Mouse (Mus musculus) gastrocnemius, adult 8-10 months (tissue): ENCODE measurements around the gene Gm10518. TPM values are rescaled to one million over a fixed set of nuclear protein-coding genes. Genes with fewer than 3 reads are reported as not detected.
"Not testable (repeated sequence)": the region's sequence is repeated elsewhere in the genome, so short reads cannot be mapped to it uniquely, and the experiment has no call there.

Source experiments
- DNase-seq, 2 experiments: peaks; one replicate each; pipeline ENCODE4 v3.0.0; 2022; ENCODE audit warnings: low spot score in 2 of 2
- total RNA-seq, 4 experiments: library from RNA; stranded (reverse); gene quantifications; 2 replicates each; pipeline ENCODE4 v1.2.4; 2022

Gm10518 gene
- total RNA-seq, result not detected

GRCm38 (mm10) chr1:179802610-179803512, at the start of gene Gm10518:
Gm10518 (plus strand) TSS chr1:179803376.
- peak; percentile 44 to 63 for DNase-seq

DNA sequence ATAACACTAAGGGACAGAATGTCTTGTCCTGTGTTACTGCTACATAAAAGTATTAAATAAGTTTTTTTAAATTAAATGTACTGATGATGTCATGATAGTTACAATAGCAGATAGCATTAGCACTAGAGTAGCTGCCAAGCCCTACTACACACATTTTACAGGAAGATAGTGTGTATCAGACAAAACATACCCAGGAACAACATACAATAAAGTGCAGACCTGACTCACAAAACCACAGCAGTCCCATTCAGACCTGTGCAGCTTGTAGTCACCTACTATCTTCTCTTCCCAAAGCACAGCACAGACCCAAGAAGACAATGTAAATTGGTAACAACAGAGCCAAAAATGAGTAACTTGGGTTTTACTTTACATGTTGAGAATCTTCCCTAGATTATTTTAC, 46.7 kb upstream of the Gm10518 start:
- DNase-seq, result no peak

- DNase-seq, result no peak
Measured at GRCm38 (mm10) chr1:179760086-179760485, 43.1 kb upstream of the Gm10518 start.

DNA sequence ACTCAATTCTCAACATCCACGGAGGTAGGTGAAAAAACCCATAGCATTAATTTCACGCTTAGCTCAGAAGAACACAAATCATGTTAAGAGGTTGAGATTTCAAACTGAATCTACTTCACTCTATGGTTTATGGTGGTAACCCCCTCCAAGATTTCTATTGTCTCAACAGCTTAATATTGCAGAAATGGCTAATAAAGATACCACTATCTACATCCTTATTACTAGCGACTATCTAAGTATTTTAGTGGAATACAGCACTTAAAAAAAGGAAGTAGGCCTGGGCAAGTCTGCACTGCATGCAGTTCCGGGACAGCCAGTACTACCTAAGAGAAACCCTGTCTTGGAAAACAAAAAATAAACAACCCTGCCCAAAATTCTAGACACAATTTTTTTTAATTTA, 42.6 kb upstream of the Gm10518 start:
- no peak for DNase-seq

GRCm38 (mm10) chr1:179776831-179777230, 26.3 kb upstream of the Gm10518 start:
- no peak for DNase-seq

GRCm38 (mm10) chr1:179784098-179784497, 19.1 kb upstream of the Gm10518 start:
- DNase-seq, result no peak

DNA sequence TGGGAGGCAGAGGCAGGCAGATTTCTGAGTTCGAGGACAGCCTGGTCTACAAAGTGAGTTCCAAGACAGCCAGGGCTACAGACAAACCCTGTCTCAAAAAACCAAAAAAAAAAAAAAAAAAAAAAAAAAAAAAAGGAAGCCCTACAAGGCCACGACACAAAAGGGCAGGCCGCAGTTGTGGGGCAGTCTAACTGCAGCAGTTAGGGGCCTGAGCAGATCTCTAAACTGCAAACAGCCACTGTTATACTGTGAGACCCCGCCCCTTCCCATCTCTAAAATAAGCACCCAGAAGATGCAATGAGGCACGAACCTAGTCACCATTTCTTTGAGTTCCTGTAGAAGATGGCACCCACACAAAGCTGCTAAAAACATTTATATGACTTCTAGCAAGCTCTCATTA, 17.7 kb upstream of the Gm10518 start:
- DNase-seq, result no peak

- DNase-seq, result no peak
Measured at GRCm38 (mm10) chr1:179787281-179787680, 15.9 kb upstream of the Gm10518 start.

DNA sequence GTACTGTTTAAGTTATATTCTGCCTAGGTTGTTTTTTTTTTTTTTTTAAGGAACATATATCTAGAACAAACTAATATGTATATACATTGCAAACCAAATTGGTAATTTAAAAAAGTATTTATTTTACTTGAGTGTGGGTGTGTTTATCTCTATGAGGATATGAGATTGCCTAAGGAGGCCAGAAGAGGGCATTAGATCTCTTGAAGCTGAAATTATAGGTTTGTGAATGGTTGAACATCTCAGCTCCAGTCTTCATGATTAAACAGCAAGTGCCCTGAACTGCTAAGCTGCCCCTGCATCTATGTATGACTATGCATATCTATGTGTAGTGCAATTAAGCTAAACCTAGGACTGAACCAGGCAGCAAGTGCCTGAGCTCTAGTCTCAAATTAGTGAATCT, 4.4 kb upstream of the Gm10518 start:
- DNase-seq, result no peak

DNA sequence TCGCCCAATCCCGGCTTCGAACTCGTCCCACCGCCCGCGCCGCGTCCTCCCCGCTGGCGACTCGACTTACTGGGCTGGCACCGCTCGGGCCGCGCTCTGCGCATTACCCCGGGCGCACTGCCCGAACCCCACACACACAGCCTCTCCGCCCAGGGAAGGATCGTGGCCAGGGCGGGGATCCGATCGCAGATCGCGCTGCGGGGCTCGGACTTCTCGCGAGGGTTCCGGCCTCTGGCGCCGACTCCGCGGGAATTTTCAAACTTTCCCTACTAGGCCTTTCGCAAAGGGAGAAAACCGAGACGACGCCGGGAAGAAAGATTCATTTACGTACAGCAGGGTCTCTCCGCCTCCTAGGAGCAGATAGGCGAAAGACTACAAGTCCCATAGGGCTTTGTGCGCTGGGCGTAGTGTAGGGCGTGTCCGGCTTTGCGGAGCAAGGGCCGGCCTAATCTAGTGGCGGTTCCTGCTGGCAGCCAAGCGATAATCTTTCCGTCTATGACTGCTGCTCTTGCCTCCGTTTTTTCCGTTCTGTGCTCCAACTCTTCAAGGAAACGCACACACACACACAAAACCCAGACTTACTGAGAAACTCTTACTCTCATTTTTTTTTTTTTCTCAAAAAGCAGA, 450 bp downstream of the Gm10518 start, which contains the start of gene Ahctf1:
Ahctf1 (minus strand) TSS at position 168 of the 627 bp plus-strand sequence.
- peak; percentile 98 for DNase-seq

- peak; percentile 4 to 14 for DNase-seq
Measured at GRCm38 (mm10) chr1:179804140-179804881, 1.1 kb downstream of the Gm10518 start.

- DNase-seq, result no peak
Measured at GRCm38 (mm10) chr1:179805751-179806150, 2.6 kb downstream of the Gm10518 start.

DNA sequence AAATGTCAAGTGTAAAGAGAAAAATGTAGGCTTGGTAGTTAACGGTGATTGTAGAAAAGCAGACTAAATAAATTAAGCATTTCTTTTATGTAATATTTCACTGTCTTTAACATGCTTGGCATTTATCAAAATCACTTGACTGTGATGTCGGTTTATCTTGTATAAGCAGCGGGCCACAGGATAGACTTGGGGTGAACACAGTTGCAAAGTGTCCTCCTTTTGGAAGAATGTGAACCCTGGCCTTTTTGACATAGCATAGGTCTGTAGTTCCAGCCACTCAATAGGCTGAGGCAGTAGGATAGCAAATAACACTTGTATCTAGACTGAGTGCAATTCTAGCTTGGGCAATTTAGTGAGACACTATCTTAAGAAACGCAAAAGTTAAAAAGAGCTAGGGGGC, 4.3 kb downstream of the Gm10518 start:
- no peak for DNase-seq

- no peak for DNase-seq
Measured at GRCm38 (mm10) chr1:179808300-179808699, 5.1 kb downstream of the Gm10518 start.

GRCm38 (mm10) chr1:179813385-179813784, 10.2 kb downstream of the Gm10518 start:
- DNase-seq, result no peak

DNA sequence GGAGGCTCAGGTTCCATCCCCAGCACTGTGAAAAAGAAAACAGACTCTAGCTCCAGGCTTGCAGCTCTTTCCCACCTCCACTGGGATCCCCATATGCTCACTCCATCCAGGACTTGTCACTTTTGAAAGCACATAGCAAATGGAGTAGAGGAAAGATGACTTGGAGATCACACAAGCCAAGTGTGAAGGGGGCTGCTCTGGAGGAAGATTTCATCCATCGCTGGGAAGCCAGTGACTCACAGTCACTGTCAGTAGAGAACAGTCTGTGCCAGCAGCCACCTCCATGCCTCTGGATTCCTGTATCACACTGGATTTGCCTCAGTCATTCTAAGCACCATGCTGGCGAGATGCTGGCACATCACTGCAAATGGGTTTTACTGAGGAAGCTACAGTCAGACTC, 11.4 kb downstream of the Gm10518 start:
- DNase-seq, result no peak

DNA sequence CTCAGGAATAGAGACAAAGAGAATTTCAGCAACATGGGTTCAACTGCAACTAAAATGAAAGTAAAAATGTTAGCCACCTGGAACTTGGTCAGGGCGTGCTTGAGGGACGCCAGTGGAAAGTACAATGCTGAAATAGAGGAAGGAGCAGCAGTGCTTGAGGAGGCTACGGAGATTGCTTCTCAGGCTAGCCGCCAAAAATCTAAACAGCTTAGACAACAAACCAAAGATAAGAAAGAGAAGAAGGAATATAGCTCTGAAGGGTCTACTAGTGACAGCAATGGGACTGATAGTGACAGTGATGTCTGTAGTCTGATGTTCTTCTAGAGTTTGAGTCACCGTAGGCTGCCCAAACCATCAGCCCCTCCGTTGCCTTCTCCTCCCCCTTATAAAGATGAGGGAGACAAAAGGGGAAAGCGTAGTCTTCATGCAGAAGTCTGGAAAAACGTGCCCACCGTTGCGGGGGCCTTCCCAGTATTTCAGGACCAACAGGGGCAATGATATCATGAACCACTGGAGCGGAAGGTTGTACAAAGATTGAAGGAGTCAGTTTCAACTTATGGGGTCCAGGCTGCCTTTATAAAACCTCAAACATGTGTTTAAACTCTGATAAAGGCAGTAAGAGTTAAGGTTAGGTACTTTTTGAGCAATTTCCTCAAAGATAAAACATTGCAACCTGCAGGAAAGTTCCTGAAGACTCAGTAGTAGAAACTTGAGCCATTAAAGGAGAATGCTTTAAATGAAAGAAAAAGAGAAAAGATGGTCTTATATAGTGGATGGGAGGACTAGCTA, 15.5 kb downstream of the Gm10518 start:
- not testable (repeated sequence) for DNase-seq

DNA sequence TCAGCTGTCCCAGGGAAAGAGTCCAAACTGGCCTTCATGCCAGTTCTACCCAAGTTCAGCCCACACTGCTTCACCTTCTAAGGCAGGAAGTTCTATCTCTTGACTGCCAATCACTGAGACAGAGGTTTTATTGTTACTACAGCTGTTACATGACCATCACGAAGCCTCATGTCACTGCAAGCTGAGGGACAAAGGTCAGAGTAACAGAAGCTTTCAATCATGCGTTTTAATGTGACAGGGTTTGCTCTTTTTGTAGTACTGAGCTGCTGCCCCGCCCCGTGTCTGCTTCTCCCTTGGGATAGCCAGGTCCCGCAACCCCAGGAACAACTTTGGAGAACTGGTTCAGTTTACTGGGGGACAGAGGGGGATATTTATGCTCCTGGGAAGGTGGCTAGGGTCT, 21.4 kb downstream of the Gm10518 start:
- DNase-seq, result no peak

- no peak for DNase-seq
Measured at GRCm38 (mm10) chr1:179828051-179828450, 24.9 kb downstream of the Gm10518 start.

DNA sequence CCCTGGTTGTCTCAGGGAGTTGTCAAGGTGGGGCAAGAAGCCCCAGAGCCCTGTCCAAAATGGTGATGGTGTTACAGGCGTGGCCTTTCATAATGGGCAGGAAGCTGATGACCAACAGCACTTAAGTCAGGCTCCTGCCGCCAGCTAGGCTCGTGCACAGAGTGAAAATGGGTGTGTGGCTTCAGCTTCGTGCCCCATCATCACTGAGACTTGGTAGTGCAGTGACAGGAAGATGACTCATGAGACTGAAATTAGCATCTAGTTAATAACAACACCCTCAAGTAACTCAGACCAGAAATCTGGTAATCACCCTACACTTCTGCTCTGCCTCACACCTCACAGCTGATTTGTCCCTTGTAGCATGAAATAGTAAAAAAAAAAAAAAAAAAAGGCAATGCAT, 25.7 kb downstream of the Gm10518 start:
- DNase-seq, result no peak

DNA sequence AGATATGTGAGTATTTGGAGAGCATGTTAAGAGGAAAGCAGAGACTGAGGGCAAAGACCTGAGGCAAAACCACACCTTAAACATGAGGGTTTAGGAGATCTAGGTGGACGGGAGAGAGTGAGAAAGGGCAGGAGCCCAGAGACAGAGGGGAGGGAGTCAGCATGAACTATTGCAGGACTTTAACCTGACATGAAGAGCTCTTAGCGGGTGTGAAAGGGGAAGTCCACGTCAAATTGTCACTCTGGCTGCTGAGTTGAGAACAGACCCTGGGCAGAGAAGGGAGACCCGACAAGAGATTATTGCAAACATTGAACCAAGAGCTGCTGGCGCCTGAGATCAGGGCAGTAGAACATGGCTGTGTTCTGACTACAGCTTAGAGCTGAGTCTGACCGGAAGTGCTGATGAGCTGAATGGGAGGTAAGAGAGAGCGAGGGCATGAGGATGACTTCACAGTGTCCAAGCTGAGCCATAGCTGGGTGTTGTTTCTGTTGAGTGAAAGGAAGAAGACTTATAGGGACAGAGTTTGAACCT, 29.6 kb downstream of the Gm10518 start:
- no peak for DNase-seq
